Mouse (Mus musculus) ovary, adult 18-20 months (tissue): ENCODE data around the gene Abhd6.
"Not testable (repeated sequence)": the region's sequence is repeated elsewhere in the genome, so short reads cannot be mapped to it uniquely, and the experiment has no call there.

ENCODE experiments used
- DNase-seq: peaks from one replicate; pipeline ENCODE4 v3.0.0; 2022; ENCODE audit warnings: low spot score, mixed read lengths

Gene Abhd6

DNA sequence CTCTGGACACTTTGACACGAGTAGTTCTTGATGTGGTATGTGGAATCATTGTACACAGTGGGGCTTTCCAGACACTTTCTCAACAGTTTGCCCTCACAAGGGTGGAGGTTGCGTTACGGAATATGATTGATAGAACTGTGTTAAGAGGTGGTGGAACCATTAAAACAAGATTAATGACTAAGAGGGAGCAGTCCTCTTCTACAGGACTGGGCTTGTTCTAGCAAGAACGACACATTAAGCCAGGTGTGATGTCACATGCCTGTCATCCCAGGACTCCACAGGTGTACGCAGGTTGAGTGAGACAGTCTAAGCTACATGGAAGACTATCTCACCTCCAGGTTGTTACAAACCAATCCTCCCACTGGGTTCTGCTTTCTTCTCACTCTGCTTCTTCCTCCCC, 3.3 kb upstream of the Abhd6 start:
- no peak for DNase-seq

DNA sequence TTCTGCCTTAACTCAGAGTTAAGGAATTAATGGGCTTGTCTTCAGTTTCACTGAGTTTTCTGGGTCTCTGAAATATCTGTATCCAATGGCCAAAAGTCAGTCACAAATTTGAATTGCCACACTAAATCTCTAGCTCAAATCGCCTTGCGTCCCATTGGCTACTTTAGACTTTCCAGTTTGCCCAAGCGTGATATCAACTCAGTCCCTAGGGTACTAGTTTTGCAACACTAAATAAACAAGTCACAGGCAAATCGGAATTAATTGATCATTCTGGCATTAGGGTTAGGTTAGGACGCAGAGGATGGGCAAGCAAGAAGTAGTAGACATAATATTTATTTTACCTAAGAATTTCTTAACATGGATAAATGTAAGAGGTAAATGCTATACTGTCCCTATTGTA, 2.5 kb upstream of the Abhd6 start:
- DNase-seq = no peak

DNA sequence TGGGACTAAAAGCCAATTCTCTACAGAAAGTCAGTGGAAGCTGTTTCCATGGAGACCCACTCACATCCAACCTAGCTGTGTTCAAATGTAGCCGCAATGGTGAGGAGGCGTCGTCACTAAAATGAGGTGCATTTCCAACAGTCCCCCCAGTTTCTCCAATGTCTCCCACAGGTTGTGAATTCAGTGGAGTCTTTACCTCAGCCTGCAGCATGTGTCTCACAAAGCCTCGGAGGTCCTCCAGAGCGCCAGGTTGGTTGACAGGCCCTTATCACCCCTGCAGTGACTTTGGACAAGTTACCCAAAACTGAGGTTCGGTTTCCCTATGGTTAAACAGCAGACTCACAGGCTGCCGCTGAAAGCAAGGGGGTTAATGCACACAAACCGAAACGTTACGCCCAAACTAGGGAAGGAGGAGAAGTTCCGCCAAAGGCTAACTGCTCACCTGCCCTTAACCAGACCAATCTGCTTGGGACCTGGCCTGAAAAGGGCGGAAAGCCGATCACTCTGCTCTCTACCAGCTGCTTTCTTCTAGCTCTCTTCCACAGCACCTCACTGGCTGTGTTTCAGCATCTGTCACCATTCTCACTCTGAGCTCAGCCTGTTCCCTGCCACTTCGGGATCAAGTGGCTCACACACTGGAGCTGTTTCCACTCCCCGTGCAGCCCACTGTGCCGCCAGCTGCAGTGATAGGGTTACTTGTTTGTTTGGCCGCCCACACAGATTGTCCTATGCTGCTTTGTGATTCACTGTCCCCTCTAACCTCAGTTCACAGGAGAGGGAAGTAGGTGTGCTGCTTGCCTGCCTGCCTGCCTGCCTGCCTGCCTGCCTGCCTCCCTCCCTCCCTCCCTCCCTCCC, 1.6 kb upstream of the Abhd6 start:
- no peak for DNase-seq

DNA sequence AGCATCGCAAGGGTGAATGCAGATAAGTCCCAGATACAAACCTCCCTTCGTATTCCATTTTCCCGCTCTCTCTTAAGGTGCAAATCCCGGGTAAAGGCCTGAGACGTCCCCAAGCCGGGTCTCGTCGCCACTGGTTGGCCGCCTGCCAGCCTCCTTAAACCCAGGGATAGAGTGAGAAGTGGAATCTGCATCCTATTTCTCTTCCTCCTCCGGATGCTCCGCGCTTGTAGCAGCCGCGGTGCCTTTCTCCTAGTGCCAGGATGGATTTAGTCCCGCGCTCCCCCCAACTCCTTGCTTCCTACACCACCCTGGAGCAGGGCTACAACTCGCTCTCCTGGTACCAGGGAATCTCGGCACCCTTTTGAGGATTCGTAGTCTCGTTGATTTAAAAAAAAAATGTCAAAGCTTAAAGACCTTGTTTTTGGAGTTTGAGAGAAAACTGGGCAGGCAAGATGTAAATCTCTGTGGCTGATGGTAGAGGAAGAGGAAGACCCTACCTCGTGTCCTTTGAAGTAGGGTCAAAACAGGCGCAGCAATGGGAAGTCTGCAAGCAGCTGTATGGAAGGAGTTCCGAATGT, 480 bp downstream of the Abhd6 start:
- DNase-seq = peak; percentile 19

DNA sequence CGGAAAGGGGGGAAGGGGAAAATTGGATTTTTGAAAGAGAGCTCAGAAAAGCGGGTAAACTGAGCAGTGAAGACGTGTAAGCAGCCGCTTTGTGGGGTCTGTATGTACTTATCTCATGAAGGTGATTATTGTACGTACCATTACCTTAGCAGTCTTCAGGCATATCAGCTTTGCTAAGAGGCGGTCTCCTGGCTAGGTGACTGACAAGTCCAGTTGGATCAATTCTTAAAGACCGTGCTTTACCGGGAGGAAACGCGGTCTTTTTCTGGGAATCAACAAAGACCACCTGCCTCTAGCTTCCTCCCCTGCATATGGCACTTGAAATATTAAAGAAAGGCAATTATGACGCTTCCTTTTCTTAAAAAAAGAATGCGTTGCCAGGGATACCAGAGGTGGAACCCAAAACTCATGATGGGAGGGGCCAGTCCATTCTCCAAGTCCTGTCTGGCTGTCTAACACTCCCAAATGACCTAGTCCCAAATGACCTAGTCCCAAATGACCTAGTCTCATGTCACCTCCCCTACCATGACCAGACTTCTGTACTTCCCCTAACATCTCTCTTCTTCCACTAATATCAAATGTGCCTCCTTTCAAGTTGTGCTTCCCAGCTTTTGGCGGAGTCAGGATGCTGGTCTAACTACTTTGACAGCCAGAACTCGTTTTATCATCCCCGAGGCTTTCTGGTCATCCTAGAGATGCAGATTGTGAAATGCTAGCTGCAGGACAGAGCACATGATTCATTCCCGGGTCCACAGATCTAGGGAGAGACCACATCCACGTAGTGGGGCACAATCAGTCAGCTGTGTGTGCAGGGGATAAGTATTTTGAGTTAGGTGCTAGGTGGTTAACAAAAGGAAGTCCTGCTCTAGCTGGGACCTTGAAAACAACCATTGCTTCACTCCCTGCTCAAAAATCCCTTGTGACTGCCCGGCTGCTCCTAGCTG, 1.3 kb downstream of the Abhd6 start:
- DNase-seq = no peak

DNA sequence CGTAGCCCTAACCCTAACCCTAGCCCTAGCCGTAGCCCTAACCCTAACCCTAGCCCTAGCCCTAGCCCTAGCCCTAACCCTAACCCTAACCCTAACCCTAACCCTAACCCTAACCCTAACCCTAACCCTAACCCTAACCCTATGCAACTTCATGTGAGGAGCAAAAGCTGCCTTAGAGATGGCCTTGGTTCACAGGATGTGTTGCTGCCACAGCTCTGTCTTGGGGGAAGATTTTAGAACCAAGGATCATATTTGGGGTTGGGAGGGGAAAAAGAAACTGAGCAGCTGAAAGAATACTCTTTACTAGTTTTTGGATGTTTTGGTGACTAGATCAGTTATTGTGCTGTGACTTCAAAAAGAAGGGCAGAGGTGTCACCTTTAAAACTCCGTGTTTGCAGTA, 3.4 kb downstream of the Abhd6 start:
- not testable (repeated sequence) for DNase-seq

DNA sequence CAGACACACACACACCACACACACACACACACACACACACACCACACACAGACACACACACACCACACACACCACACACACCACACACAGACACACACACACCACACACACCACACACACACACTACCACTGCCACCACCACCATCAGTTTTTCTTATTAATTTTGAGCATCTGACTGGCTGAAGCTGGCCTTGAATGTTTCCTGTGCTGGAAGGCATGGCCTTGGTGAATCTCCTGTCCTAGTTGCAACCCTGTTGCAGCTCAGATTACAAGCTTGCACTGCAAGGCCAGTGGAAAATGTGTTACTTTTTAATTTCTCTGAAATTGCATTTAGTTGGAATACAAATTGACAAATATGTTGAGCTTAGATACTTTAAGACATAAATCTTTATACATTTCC, 4.4 kb downstream of the Abhd6 start:
- peak; percentile 61 for DNase-seq

DNA sequence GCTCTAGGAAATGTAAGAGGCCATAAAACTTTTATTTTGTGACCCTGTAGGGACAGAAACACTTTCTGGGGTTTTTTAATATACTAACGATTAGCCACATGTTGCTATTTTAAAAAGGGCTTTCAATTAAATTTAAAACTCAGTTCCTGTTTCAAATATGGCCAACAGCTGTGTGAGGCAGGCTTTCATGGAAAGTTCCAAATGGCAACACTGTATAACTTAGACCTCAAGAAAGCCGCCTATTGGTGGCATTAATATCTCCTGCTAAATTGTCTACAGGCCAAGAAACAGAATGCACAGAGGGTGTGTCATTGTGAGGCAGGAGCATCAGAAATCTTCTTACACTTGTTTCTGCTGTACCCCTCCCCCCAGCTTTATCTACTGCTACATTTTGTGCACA, 4.8 kb downstream of the Abhd6 start:
- no peak for DNase-seq

DNA sequence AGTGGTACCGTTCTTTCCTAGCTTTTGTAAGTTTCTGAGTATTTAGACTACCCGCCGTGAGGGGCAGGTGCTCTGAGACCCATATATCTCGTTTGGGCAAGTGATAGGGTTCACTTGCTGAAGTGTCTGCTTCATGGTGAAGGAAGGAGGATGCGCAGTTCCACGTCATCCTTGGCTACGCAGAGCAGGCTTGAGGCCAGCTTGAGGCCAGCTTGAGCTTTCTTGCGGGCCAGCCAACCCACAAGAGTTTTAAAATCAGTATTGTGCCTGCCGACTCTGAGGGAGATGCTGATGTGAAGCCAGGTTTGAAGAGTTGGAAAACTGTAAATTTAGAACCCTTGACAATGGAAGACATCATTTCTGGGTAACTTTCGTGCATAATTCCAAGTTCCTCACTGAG, 5.2 kb downstream of the Abhd6 start:
- no peak for DNase-seq

DNA sequence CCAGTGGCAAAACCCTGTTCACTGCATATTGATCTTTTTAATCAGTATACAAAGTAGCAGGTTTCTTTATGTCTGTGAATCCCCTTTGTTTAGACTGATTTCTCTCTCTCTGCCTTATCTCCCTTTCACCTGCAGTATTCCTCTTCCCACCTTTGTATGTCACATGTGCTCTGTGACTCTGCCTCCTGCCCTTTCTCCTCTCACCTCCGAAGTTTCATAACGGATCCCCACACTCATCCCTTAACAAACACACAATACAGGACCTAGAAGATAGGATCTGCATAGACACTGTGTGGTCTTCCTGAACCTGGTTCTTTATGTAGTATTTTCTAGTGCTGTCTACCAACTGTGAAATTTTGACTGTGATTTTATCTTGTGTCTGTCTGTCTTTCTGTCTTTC, 8.6 kb downstream of the Abhd6 start:
- DNase-seq = no peak

DNA sequence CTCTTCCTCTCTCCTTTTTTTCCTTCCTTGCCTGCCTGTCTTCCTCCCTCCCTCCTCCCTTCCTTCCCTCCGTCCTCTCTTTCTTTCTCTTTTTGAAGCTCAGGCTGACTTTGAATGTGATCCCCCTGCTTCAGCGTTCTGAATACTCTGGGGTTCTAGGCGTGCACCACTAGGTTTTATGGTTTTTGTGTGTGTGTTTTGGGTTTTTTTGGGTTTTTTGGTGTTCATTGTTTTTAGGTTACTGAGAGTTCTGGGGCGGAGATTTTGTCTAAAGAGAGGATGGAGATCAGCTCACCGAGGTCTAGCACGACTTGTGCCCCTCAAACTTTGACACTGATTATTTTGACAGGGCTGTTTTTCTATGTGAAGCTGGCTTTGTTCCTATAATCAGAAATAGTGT, 9.2 kb downstream of the Abhd6 start:
- DNase-seq = no peak

DNA sequence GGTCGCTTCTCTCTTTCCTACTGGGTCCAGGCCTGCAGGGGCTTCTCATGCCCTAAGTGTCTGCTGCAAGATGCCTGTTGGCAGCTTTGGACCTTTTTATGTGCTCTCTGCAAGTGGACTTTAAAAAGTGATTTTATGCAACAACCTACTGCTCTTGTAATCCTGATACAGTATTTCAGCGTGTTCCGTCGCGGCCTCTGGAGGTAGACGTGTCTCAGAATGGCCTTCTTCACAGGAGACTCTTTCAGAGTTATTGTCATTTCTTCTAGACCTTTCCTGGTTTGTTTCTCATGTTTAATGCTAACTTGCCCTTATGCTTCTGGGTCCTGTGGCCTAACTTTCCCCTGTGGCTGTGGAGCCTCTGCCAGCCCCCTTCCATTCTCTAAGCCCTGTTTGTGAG, 13.1 kb downstream of the Abhd6 start:
- no peak for DNase-seq

DNA sequence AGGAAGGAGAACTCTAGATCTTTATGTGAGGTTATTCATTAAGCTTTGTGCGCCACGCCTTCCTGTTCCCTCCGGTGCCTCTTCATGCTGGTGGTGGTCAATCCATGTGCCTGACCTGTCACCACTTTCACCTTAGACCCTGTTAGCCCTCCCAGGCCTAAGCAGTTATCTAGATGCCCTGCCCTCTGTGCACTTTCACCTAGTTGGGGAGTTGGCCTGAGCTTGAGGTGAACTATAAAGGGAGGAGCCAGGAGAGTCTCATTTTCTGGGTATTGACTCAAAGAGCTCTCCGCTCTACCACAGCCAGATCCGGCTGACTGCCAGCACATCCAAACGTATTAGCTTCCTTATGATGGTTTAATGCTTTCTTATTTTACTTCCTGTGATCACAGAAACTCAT, 13.6 kb downstream of the Abhd6 start:
- no peak for DNase-seq

DNA sequence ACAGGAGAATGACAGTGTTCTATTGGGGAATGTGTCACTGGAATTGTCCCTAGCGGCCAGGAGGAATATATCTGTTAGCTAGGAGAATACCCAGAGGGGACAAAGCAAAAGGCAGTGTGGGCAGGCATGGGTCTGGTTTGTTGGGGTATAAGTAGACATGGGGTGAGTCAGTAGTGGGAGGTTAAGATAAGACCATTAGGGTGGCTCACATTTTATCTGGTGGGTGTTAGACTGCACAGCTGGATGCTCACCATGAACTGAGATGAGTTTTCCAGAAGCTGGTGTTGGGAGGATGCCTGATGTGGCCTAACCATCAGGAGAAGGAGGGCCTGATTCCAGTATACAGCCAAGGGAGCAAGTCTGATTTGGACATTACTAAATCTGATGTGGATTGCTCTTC, 14.2 kb downstream of the Abhd6 start:
- DNase-seq = no peak

DNA sequence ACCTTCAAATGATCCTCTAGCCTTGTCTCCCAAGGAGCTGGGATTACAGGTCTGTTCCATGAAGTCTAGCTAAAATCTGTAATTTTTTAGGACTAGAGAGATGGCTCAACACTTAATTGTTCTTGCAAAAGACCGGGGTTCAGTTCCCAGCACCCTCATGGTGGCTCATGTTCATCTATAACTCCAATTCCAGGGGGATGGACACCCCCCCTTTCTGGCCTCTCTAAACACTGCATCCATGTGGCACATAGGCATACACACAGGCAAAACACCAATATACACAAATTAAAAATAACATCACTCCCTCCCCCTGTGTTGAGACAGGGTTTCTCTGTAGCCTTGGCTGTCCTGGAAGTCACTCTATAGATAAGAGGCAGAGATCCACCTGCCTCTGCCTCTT, 17.3 kb downstream of the Abhd6 start:
- no peak for DNase-seq

DNA sequence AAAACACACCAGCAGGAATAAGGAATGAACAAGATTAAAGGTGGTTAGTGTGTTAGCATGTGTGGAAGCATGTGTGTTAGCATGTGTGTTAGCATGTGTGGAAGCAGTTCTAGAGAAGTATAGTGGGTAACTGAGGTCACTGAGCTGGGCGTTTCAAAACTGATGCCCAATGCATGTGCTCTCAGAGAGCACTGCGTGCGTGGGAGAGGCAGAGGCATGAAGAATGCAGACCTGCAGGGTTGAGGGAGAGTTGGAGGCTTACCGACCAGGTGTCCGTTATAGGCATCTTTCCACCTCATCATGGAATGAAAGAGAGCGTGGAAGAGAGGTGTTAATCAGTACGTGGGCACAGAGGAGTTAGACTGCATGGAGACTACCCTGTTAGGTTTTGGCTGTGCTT, 17.8 kb downstream of the Abhd6 start:
- no peak for DNase-seq

DNA sequence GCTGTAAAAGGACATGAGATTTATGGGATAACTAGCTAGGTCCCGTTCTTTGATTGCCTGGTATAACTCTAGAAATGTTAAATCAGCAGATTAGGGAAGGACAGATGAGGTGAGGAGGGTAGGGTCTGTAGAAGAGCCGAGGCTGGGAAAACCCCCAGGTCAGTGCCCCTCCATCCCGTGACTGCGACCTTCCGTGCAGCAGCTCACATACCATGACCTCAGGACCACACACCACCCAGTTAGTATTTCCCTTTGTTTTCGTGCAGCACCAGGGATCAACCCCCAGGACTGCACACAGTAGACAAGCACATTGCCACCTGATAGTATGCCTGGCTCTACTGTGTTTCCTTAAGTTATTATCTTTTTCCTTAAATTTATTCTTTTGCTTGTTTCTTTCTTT, 21.8 kb downstream of the Abhd6 start:
- no peak for DNase-seq

DNA sequence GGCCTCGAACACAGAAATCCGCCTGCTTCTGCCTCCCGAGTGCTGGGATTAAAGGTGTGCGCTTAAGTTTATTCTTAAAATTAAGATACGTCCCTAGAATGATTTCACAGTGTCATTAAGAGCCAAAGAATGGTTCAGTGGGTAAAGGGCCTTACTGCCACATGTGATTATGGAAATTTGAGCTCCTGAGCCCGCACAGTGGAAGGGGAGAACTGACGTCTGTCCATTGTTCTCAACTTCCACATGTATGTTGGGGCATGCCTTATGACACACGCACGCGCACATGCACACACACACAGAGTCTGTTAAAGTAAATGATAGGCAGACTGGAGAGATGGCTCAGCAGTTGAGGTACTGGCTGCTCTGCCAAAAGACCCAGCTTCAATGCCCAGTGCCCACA, 22.2 kb downstream of the Abhd6 start:
- no peak for DNase-seq

DNA sequence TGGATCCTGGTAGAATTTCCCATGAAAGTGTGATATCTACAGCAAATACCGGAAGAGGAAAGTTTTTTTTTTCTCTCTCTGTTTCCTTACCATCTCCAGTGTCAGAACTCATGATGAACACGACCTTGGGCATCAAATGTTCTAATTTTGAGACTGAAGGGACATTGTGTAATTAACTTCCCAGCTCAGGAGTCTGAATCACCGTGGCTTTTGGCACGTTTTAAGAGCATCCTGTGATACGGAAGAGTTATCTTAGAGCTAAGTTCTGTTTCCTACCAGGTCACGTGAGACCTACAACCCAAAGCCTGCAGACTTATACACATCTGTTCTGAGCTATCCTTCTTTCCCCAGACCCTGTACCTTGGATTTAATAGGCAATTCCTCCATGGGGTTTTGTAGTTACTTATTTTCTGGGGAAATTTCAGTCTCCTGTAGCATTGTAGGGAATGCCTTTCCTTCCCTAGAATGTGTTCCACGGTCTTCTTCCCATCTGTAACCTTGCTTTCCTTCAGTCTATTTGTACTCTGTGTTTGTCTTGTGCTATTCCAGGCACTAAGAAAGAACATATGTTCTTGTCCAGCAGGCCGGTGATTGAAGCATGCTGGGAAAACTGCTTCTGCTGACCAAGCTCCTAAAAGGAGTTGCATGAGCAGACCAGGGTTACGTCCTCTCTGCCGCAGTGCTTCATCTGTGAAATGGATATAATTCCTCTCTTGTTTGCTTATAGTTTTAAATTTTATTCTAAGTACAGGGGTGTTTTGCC, 24.2 kb downstream of the Abhd6 start:
- DNase-seq = no peak

DNA sequence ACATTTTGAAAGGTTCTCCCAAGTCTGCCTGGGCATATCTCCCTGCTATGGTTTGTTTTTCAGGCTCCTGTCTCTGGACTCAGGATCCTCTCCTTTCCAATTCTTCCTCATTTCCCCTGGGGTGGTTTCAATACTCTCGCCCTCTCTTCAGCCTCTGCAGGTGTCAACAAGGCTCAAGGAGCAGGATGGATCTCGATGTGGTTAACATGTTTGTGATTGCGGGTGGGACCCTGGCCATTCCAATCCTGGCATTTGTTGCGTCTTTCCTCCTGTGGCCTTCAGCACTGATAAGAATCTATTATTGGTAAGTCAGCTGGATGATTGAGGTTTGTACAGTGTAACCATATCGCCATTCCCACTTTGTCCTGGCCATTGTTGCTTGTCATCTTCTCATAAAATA, 25.4 kb downstream of the Abhd6 start:
- no peak for DNase-seq

DNA sequence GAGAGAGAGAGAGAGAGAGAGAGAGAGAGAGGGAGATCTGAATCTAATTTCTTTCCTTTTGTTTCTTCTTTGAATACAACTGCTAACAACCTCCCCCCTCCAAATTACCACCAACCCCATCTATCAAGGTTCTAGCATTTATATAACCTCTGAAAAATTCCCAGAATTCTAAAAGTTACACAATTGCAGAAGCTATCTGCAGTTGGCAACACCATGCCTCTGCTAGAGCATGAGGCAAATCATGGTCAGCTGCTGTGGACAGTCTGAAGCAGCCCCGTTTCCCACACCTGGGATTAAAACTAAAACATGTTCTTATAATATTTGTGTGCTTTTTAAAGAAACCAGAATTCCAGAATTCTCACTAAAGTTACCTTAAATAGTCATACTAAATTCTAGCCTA, 27.1 kb downstream of the Abhd6 start:
- DNase-seq = no peak

DNA sequence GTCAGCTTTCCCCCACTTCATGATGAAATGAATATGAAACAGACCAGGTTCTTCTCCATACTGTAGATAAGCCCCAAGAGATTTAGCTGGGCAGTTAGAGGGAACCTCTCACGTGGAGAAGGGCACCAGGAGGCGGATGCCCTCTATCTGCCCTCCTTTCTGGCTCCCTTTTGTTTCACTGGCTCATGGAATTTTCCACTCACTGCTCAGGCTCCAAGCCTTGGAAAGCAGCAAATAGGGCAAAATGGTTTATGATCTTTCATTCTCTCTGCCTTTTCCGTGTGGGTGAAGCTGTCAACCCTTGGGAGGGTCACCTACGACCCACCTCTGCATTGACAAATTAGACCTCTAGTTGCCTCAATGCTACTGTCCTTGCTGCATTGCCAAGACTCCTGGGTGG, 27.8 kb downstream of the Abhd6 start:
- DNase-seq = no peak
